Mouse (Mus musculus) ovary, postnatal 14 days (tissue): Measurements from ENCODE around the gene Edc4.
A peak's percentile ranks its signal among the peaks of the same experiment; 100 is the strongest.

Experiments used
- DNase-seq: peaks from one replicate; pipeline ENCODE4 v3.0.0; 2022; ENCODE audit warnings: low spot score

The Edc4 gene

GRCm38 (mm10) chr8:105874301-105874700, 6.4 kb upstream of the Edc4 start:
- no peak for DNase-seq

- DNase-seq: no peak
Measured at GRCm38 (mm10) chr8:105889756-105890465, 9.2 kb downstream of the Edc4 start.

GRCm38 (mm10) chr8:105890870-105891269, 10.2 kb downstream of the Edc4 start:
- no peak for DNase-seq

- DNase-seq: no peak
Measured at GRCm38 (mm10) chr8:105892432-105892831, 11.8 kb downstream of the Edc4 start.

GRCm38 (mm10) chr8:105893339-105893738, 12.7 kb downstream of the Edc4 start, which contains the start of gene Nrn1l:
Gene Nrn1l, plus strand, starts transcription at chr8:105893567.
- DNase-seq: peak; percentile 51

- DNase-seq: no peak
Measured at GRCm38 (mm10) chr8:105897801-105898480, 17.3 kb downstream of the Edc4 start.

- DNase-seq: peak; percentile 91
Measured at GRCm38 (mm10) chr8:105900180-105900940, 19.7 kb downstream of the Edc4 start, which contains the start of gene Pskh1. Gene Pskh1, plus strand, starts transcription at chr8:105900441.

GRCm38 (mm10) chr8:105900941-105901616, 20.4 kb downstream of the Edc4 start:
- DNase-seq: no peak

GRCm38 (mm10) chr8:105919390-105919789, 38.7 kb downstream of the Edc4 start:
- DNase-seq: no peak

GRCm38 (mm10) chr8:105925123-105925522, 44.4 kb downstream of the Edc4 start:
- DNase-seq: no peak

- peak; percentile 88 for DNase-seq
Measured at GRCm38 (mm10) chr8:105930602-105931001, 49.9 kb downstream of the Edc4 start.

- no peak for DNase-seq
Measured at GRCm38 (mm10) chr8:105931271-105931670, 50.6 kb downstream of the Edc4 start.

GRCm38 (mm10) chr8:105932525-105932924, 51.8 kb downstream of the Edc4 start:
- DNase-seq: no peak

GRCm38 (mm10) chr8:105933762-105934161, 53.1 kb downstream of the Edc4 start, which contains the start of gene Ctrl:
Gene Ctrl, minus strand, starts transcription at chr8:105933862.
- no peak for DNase-seq

- DNase-seq: no peak
Measured at GRCm38 (mm10) chr8:105935105-105935504, 54.4 kb downstream of the Edc4 start.

GRCm38 (mm10) chr8:105935863-105936603, 55.4 kb downstream of the Edc4 start:
- DNase-seq: no peak

- peak; percentile 72 for DNase-seq
Measured at GRCm38 (mm10) chr8:105936866-105937475, 56.3 kb downstream of the Edc4 start.

- no peak for DNase-seq
Measured at GRCm38 (mm10) chr8:105937496-105938305, 57.0 kb downstream of the Edc4 start.

- DNase-seq: no peak
Measured at GRCm38 (mm10) chr8:105938306-105938669, 57.6 kb downstream of the Edc4 start, which contains the start of gene Psmb10. Gene Psmb10, minus strand, starts transcription at chr8:105938444.

- DNase-seq: no peak
Measured at GRCm38 (mm10) chr8:105942026-105942425, 61.3 kb downstream of the Edc4 start.
